ENCODE assay signal across 13 mouse cellular contexts in genomic region chr2:172949051-172949450, GRCm38 (mm10). TPM values are rescaled to one million over a fixed set of nuclear protein-coding genes. Genes with fewer than 3 reads are reported as not detected.
DNase-seq lines count a peak whose midpoint lies in the region; ATAC-seq and TF ChIP-seq lines count a peak whose summit lies in the region.
"Had no signal": no experiment of that assay in that cellular context is flagged by ENCODE, and none has a peak within 500 bp of the region (broad histone marks: within the 10 kb centered on the region; RNA-seq: fewer than 3 reads in every experiment).

No protein-coding gene starts in this region.

- no peaks in the 10 kb centered on the region for H3K9me3 ChIP-seq in forebrain, postnatal 0 days (ENCODE audit: low read length)
- no peaks in the 10 kb centered on the region for H3K9me3 ChIP-seq in forebrain, embryonic 14.5 days (replicated peaks; ENCODE audit: control insufficient read depth, low read length)
- H3K9me3 ChIP-seq in limb, embryonic 11.5 days (ENCODE audit: control insufficient read depth, low read length): no peaks in the 10 kb centered on the region
- H3K9me3 ChIP-seq in limb, embryonic 10.5 days (replicated peaks): no peaks in the 10 kb centered on the region
- H3K9me3 ChIP-seq: forebrain, embryonic 13.5 days; hindbrain, embryonic 13.5 days had no signal

- 39% methylated on average over 5 of the region's 5 CpGs for WGBS in forebrain, postnatal 0 days
- WGBS in forebrain, embryonic 14.5 days: 45% methylated on average over 5 of the region's 5 CpGs
- WGBS in limb, embryonic 11.5 days: 36% methylated on average over 5 of the region's 5 CpGs
- 45% methylated on average over 5 of the region's 5 CpGs for WGBS in limb, embryonic 10.5 days

- ATAC-seq in forebrain, postnatal 0 days: no peak
- no peak for ATAC-seq in forebrain, embryonic 14.5 days
- ATAC-seq in limb, embryonic 11.5 days (ENCODE audit: insufficient number of reproducible peaks, low FRiP score, low TSS enrichment, low read depth): no peak
- ATAC-seq: forebrain, embryonic 13.5 days had no signal

- H3K27me3 ChIP-seq in forebrain, postnatal 0 days (ENCODE audit: insufficient read depth, low read length): no peaks in the 10 kb centered on the region
- H3K27me3 ChIP-seq in forebrain, embryonic 14.5 days (replicated peaks; ENCODE audit: control insufficient read depth, insufficient read depth, low read length): no peaks in the 10 kb centered on the region
- H3K27me3 ChIP-seq in limb, embryonic 11.5 days (ENCODE audit: control insufficient read depth, insufficient read depth, low read length): no peaks in the 10 kb centered on the region
- H3K27me3 ChIP-seq in limb, embryonic 10.5 days (ENCODE audit: low read depth, poor library complexity, severe bottlenecking): peaks cover 4% of the 10 kb centered on the region; the same call in 1 of the 2 replicates
- H3K27me3 ChIP-seq: forebrain, embryonic 13.5 days had no signal

- H3K9ac ChIP-seq in forebrain, postnatal 0 days: no peak overlapping the region
- no peak overlapping the region for H3K9ac ChIP-seq in forebrain, embryonic 14.5 days (ENCODE audit: low read length)
- no peak overlapping the region for H3K9ac ChIP-seq in limb, embryonic 11.5 days (ENCODE audit: low read length)
- H3K9ac ChIP-seq: forebrain, embryonic 13.5 days; hindbrain, embryonic 13.5 days had no signal

- H3K36me3 ChIP-seq in forebrain, postnatal 0 days (ENCODE audit: insufficient read depth): no peaks in the 10 kb centered on the region
- H3K36me3 ChIP-seq in forebrain, embryonic 14.5 days (ENCODE audit: control insufficient read depth, insufficient read depth, low read length): no peaks in the 10 kb centered on the region
- H3K36me3 ChIP-seq in limb, embryonic 11.5 days (ENCODE audit: control insufficient read depth, insufficient read depth, low read length): no peaks in the 10 kb centered on the region
- no peaks in the 10 kb centered on the region for H3K36me3 ChIP-seq in limb, embryonic 10.5 days
- H3K36me3 ChIP-seq: hindbrain, embryonic 13.5 days had no signal

- H3K4me2 ChIP-seq in forebrain, postnatal 0 days (ENCODE audit: low read depth): no peak overlapping the region
- no peak overlapping the region for H3K4me2 ChIP-seq in forebrain, embryonic 14.5 days (ENCODE audit: low read length)
- H3K4me2 ChIP-seq in limb, embryonic 11.5 days (ENCODE audit: low read depth, severe bottlenecking): no peak overlapping the region
- H3K4me2 ChIP-seq: forebrain, embryonic 13.5 days; hindbrain, embryonic 13.5 days had no signal

- peak; percentile 50 for TF ChIP-seq CTCF in forebrain, postnatal 0 days (IDR thresholded peaks at IDR 0.05; ENCODE audit: low read depth)
- TF ChIP-seq CTCF in bone marrow macrophage, adult 2 months (IDR thresholded peaks at IDR 0.05; ENCODE audit: low read depth, low read length): 0 out of 2 replicates have a peak, but pooled peaks have one; percentile 11

- DNase-seq in forebrain, postnatal 0 days: no peak
- no peak for DNase-seq in forebrain, embryonic 14.5 days (ENCODE audit: low spot score)
- DNase-seq in limb, embryonic 11.5 days (ENCODE audit: low spot score): peak; percentile 52
- DNase-seq in limb, embryonic 10.5 days (ENCODE audit: low spot score): no peak
- DNase-seq in A20 (ENCODE audit: low read depth, low spot score): peak; percentile 35
- no peak for DNase-seq in adrenal gland, adult 8-10 months
- no peak for DNase-seq in layer of hippocampus, postnatal 14 days (ENCODE audit: low spot score in 2 of 2)
- DNase-seq: kidney, postnatal 4 days; thymus, postnatal 36 days had no signal

- no peak overlapping the region for H3K27ac ChIP-seq in forebrain, postnatal 0 days (ENCODE audit: low read depth, low read length)
- no peak overlapping the region for H3K27ac ChIP-seq in forebrain, embryonic 14.5 days (ENCODE audit: low read depth, low read length)
- H3K27ac ChIP-seq in limb, embryonic 11.5 days (replicated peaks; ENCODE audit: low read depth, low read length): no peak overlapping the region
- no peak overlapping the region for H3K27ac ChIP-seq in limb, embryonic 10.5 days
- no peak overlapping the region for H3K27ac ChIP-seq in bone marrow macrophage, adult 2 months (ENCODE audit: insufficient read depth, low read depth, low read length)
- H3K27ac ChIP-seq: forebrain, embryonic 13.5 days; hindbrain, embryonic 13.5 days had no signal

- TF ChIP-seq POLR2A in bone marrow macrophage, adult 2 months (IDR thresholded peaks at IDR 0.05; ENCODE audit: borderline replicate concordance, low read depth, low read length): no peak

- H3K4me3 ChIP-seq in forebrain, postnatal 0 days (ENCODE audit: low read depth, low read length): no peak overlapping the region
- no peak overlapping the region for H3K4me3 ChIP-seq in forebrain, embryonic 14.5 days (ENCODE audit: low read depth, low read length)
- H3K4me3 ChIP-seq in limb, embryonic 11.5 days (ENCODE audit: low read depth, low read length): no peak overlapping the region
- H3K4me3 ChIP-seq in limb, embryonic 10.5 days: no peak overlapping the region
- no peak overlapping the region for H3K4me3 ChIP-seq in bone marrow macrophage, adult 2 months (ENCODE audit: insufficient read depth, low read length)
- H3K4me3 ChIP-seq: forebrain, embryonic 13.5 days; hindbrain, embryonic 13.5 days had no signal

- H3K4me1 ChIP-seq in forebrain, postnatal 0 days (ENCODE audit: insufficient read depth): no peaks in the 10 kb centered on the region; the same call in 1 of the 2 replicates
- no peaks in the 10 kb centered on the region for H3K4me1 ChIP-seq in forebrain, embryonic 14.5 days (ENCODE audit: control insufficient read depth, insufficient read depth, low read length)
- peaks cover 10% of the 10 kb centered on the region for H3K4me1 ChIP-seq in limb, embryonic 11.5 days (ENCODE audit: control insufficient read depth, insufficient read depth, low read length)
- H3K4me1 ChIP-seq in limb, embryonic 10.5 days: peaks cover 28% of the 10 kb centered on the region
- no peaks in the 10 kb centered on the region for H3K4me1 ChIP-seq in bone marrow macrophage, adult 2 months (ENCODE audit: control insufficient read depth, insufficient read depth, low read length)

RNA-seq across cellular contexts. Expression of gene Bmp7, which starts 8.9 kb away (rescaled TPM):
- total RNA-seq in forebrain, postnatal 0 days (2014; rRNA removed): 17.2 and 21.9 TPM in 2 replicates
- polyA plus RNA-seq in forebrain, postnatal 0 days (2015; fragmentation: Nextera tagmentation; extraction: Ambion mirVana): 12.4 and 15.4 TPM in 2 replicates
- 8.7 and 11.4 TPM in 2 replicates for polyA plus RNA-seq in forebrain, embryonic 14.5 days (2014; fragmentation: Nextera tagmentation; extraction: Ambion mirVana)
- polyA plus RNA-seq in limb, embryonic 11.5 days (2014; fragmentation: Nextera tagmentation; extraction: Ambion mirVana): 38.1 and 40.9 TPM in 2 replicates
- polyA plus RNA-seq in limb, embryonic 10.5 days (2016; fragmentation: Nextera tagmentation; extraction: Ambion mirVana): 31.3 and 39.5 TPM in 2 replicates
- not detected in 2 replicates for polyA plus RNA-seq in bone marrow macrophage, adult 2 months (2012; ENCODE audit: insufficient read depth, insufficient read length, missing spikeins)
- 100 to 1,000 TPM in 2 of 4 experiments, 10 to 100 TPM in 2; 39.9 to 107 (median 72.1) TPM for total RNA-seq in adrenal gland, adult 8-10 months (2022)
- total RNA-seq in layer of hippocampus, postnatal 14 days (2021): 1 to 10 TPM; 6.1 to 7.1 TPM

RNA-seq across cellular contexts. Expression of gene Spo11, which starts 28.4 kb away (rescaled TPM):
- 1.1 and 1.3 TPM in 2 replicates for total RNA-seq in forebrain, postnatal 0 days (2014; rRNA removed)
- polyA plus RNA-seq in forebrain, postnatal 0 days (2015; fragmentation: Nextera tagmentation; extraction: Ambion mirVana): 0.92 and 1.1 TPM in 2 replicates
- polyA plus RNA-seq in forebrain, embryonic 14.5 days (2014; fragmentation: Nextera tagmentation; extraction: Ambion mirVana): 0.95 and 1.5 TPM in 2 replicates
- polyA plus RNA-seq in limb, embryonic 11.5 days (2014; fragmentation: Nextera tagmentation; extraction: Ambion mirVana): 0.95 and 1.7 TPM in 2 replicates
- 0.36 and 0.79 TPM in 2 replicates for polyA plus RNA-seq in limb, embryonic 10.5 days (2016; fragmentation: Nextera tagmentation; extraction: Ambion mirVana)
- not detected in 2 replicates for polyA plus RNA-seq in bone marrow macrophage, adult 2 months (2012; ENCODE audit: insufficient read depth, insufficient read length, missing spikeins)
- total RNA-seq in adrenal gland, adult 8-10 months (2022): not detected
- total RNA-seq in layer of hippocampus, postnatal 14 days (2021): under 1 TPM in 1 of 2 experiments, not detected in 1; 0.24 TPM
- total RNA-seq: gastrocnemius, postnatal 4 days had no signal

RNA-seq across cellular contexts. Expression of gene Rae1, which starts 50.9 kb away (rescaled TPM):
- 103 and 108 TPM in 2 replicates for total RNA-seq in forebrain, postnatal 0 days (2014; rRNA removed)
- 150 and 161 TPM in 2 replicates for polyA plus RNA-seq in forebrain, postnatal 0 days (2015; fragmentation: Nextera tagmentation; extraction: Ambion mirVana)
- 148 and 156 TPM in 2 replicates for polyA plus RNA-seq in forebrain, embryonic 14.5 days (2014; fragmentation: Nextera tagmentation; extraction: Ambion mirVana)
- 172 and 174 TPM in 2 replicates for polyA plus RNA-seq in limb, embryonic 11.5 days (2014; fragmentation: Nextera tagmentation; extraction: Ambion mirVana)
- polyA plus RNA-seq in limb, embryonic 10.5 days (2016; fragmentation: Nextera tagmentation; extraction: Ambion mirVana): 179 and 196 TPM in 2 replicates
- polyA plus RNA-seq in bone marrow macrophage, adult 2 months (2012; ENCODE audit: insufficient read depth, insufficient read length, missing spikeins): 28.4 and 30.4 TPM in 2 replicates
- 10 to 100 TPM; 67.3 to 77.6 (median 73.4) TPM for total RNA-seq in adrenal gland, adult 8-10 months (2022)
- 10 to 100 TPM; 71.8 to 75.5 TPM for total RNA-seq in layer of hippocampus, postnatal 14 days (2021)

Comparison
In these comparisons a context has a peak if more than half of its experiments do, and no peak if none do; other contexts are left out.
1. DNase-seq: peak in limb, embryonic 11.5 days (single experiment) and A20 (single experiment); none in forebrain, postnatal 0 days (single experiment), forebrain, embryonic 14.5 days (single experiment), limb, embryonic 10.5 days (single experiment), adrenal gland, adult 8-10 months (single experiment) and layer of hippocampus, postnatal 14 days (0 of 2).